Mouse (Mus musculus) lung, adult 2 months (tissue): ENCODE results near the gene Iqcg. TPM values are rescaled to one million over a fixed set of nuclear protein-coding genes. Genes with fewer than 3 reads are reported as not detected.

ENCODE experiments used
- DNase-seq: peaks from one replicate; pipeline ENCODE4 v3.0.0; 2022
- H3K4me1 ChIP-seq: fragments of 200-500 bp; 2 replicates; pipeline ENCODE4 v1.6.1; 2011; ENCODE audit warnings: low read length; ENCODE audit not compliant: control insufficient read depth, insufficient read depth
- H3K4me3 ChIP-seq: fragments of 200-500 bp; replicated peaks from 2 replicates; pipeline ENCODE3; 2011; ENCODE audit warnings: low read depth, mild to moderate bottlenecking, control low read depth, low read length; ENCODE audit errors: extremely low read depth
- CTCF ChIP-seq: fragments of 200-500 bp; IDR thresholded peaks from 2 replicates; pipeline ENCODE4 v1.5.1; 2011; ENCODE audit warnings: mild to moderate bottlenecking, low read length, control low read depth; ENCODE audit not compliant: insufficient read depth
- POLR2A ChIP-seq: fragments of 200-500 bp; IDR thresholded peaks from 2 replicates; pipeline ENCODE4 v1.6.1; 2011; ENCODE audit warnings: low read depth, mild to moderate bottlenecking, control low read depth, low read length, borderline replicate concordance; ENCODE audit errors: extremely low read depth
- WGBS: fragments of 180-500 bp; shearing (Covaris S2); methylation state at CpG from one replicate; pipeline ENCODE4 v1.1.7; 2018; 5-methylcytosine and 5-hydroxymethylcytosine counted together
- polyA plus RNA-seq: library from polyadenylated mRNA; depleted of rRNA; stranded (reverse); fragments of >200 nt; gene quantifications from 2 replicates; pipeline ENCODE4 v1.2.3, GENCODE M21; 2012; rRNA removed

Iqcg gene
- polyA plus RNA-seq, 1 experiment: 1.9 TPM

DNA sequence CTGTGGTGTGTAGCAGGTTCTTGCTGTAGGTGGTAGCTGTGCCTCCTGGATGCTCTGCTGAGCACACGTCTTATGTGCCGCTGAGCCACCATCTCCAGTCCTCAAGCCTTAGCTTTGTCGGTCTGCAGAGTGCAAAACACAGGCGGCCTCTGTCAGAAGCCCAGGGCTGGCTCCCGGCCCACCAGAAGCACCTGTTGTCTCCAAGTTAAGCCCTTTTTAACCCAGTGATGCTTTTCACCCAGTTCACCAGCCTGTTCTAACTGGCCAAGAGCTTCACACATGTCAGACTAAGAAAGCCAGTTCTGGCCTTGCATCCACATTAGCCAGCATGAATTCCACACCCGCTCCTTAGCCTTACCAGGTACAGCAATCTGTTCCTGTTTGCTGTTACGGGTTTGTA, 49.1 kb downstream of the Iqcg start:
- no peak for TF ChIP-seq CTCF
- no peak for TF ChIP-seq POLR2A
- 84% methylated on average over 7 of the region's 7 CpGs for WGBS
- no peak for DNase-seq
- Histone ChIP-seq H3K4me1 (peaks cover 5% of the 10 kb centered on the region; the same call in 1 of the 2 replicates), H3K4me3 (no peak overlapping the region)

DNA sequence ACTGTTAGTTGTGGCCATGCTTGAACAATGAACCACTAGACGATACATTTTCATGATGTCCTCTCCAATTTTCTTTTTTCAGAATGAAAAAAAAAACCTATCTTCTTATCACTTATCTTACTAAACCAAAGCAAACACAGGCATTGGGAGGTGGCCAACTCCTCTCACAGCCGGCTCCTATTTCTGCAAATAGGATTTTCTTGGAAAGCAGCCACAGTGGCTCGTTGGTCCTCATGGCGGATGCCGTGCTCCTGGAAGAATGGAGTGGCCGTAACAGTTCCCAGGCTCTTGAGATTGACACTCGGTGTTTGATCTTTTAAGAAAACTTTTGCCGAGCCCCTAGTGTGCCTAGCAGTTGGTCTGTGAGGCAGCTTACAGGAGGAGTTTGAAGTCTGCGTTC, 50.8 kb downstream of the Iqcg start:
- Histone ChIP-seq H3K4me1 (peaks cover 5% of the 10 kb centered on the region; the same call in 1 of the 2 replicates), H3K4me3 (no peak overlapping the region)
- 17% methylated on average over 9 of the region's 9 CpGs for WGBS
- TF ChIP-seq POLR2A (no peak), CTCF (no peak)
- DNase-seq: peak; percentile 39

- no peaks in the 10 kb centered on the region for H3K4me1 ChIP-seq
- WGBS: 89% methylated on average over 5 of the region's 5 CpGs
- no peak for DNase-seq
- no peak overlapping the region for H3K4me3 ChIP-seq
- TF ChIP-seq CTCF (no peak), POLR2A (no peak)
Observed at GRCm38 (mm10) chr16:32992158-32992557, 63.9 kb downstream of the Iqcg start.

GRCm38 (mm10) chr16:32984631-32985030, 71.4 kb downstream of the Iqcg start:
- H3K4me3 ChIP-seq: no peak overlapping the region
- no peaks in the 10 kb centered on the region for H3K4me1 ChIP-seq
- WGBS: 73% methylated on average over 2 of the region's 2 CpGs
- no peak for TF ChIP-seq CTCF
- DNase-seq: peak; percentile 21

DNA sequence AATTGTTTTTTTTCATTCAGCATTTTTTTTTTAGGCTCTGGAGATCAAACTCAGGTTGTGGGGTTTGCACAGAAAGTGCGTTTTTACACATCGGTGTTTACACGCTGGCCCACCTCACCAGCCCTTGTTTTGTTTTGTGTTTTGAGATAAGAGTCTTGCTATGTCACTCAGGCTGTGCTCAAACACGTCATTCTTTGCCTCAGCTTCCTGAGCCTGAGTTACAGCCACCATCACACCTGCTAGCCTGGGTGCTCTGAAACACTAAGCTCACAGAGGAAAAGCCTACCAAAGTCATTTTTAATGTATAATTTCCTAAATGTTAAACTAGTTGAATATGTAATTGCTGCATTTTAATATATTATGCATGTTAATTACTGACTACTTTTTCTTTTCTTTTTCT, 74.6 kb downstream of the Iqcg start:
- DNase-seq: no peak

DNA sequence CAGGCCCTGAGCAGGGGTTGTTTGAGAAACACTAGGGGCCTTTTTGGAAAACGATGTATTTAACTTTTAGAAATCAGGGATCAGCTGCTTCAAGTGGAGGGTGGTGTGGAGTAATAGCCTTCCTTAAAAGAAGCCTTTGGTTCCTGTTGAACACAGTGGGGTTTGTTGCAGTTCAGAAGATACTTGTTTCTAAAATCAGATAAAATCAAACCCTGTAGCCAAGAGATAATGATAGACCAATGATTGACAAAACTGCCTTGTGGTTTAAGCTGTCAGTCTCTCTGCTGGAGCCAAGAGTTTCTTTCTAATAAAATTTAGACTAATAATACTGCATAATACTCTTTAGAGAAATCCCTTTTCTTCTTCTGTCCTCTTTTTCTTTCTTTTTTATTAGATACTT, 75.8 kb downstream of the Iqcg start:
- no peaks in the 10 kb centered on the region for H3K4me1 ChIP-seq
- H3K4me3 ChIP-seq: no peak overlapping the region
- 70% methylated on average over 1 of the region's 1 CpGs for WGBS
- no peak for DNase-seq
- no peak for TF ChIP-seq POLR2A
- TF ChIP-seq CTCF: no peak

More for the DNA sequence above, 74.6 kb downstream of the Iqcg start:
- Histone ChIP-seq H3K4me3 (no peak overlapping the region), H3K4me1 (no peaks in the 10 kb centered on the region)
- TF ChIP-seq POLR2A (no peak), CTCF (no peak)
- 80% methylated on average over 4 of the region's 4 CpGs for WGBS

DNA sequence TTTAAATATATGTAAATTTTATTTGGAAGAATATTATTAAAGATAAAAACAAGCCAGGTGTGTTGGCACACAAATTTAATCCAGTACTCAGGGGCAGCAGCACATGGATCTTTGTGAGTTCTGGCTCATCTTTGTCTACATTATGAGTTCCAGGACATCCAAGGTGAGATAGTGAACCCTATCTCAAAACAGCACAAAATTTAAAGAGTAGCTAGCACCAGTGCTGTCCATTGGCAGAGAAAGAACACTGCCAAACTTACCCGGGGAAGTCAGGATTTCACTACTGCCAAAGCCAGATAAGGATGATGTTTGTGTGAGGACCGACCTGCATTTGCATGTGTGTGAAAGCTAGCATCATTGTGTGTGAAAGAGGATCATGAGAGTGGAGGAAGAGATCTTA, 83.0 kb downstream of the Iqcg start:
- no peaks in the 10 kb centered on the region for H3K4me1 ChIP-seq
- no peak for DNase-seq
- H3K4me3 ChIP-seq: no peak overlapping the region
- WGBS: 73% methylated on average over 2 of the region's 2 CpGs
- TF ChIP-seq CTCF: no peak
- TF ChIP-seq POLR2A: no peak

DNA sequence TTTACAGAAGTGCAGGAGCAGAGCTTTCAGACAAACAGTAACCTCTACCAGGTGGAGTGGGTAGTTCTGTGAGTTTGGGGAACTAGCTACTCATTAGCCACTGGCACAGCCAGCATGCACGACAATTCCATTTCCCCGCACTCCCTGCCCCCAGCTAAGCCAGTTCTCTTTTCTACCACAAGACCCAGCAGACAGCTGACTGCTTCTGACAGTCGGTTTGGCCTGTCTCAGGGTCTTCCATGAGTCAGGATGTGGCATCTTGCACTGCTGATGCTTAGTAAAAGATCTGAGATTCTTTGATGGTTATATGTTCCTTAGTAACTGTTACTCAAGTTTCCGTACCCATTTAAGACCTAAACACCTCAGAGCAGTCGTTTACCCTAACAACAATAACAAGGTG, 83.5 kb downstream of the Iqcg start:
- Histone ChIP-seq H3K4me3 (no peak overlapping the region), H3K4me1 (no peaks in the 10 kb centered on the region)
- TF ChIP-seq CTCF (no peak), POLR2A (no peak)
- DNase-seq: no peak
- WGBS: 63% methylated on average over 5 of the region's 5 CpGs

Other genes starting within 250 kb of the Iqcg start
- 2.3 and 3.0 TPM in 2 replicates for gene Smbd1, start 245.7 kb downstream of the Iqcg start, polyA plus RNA-seq
- 8.4 and 8.9 TPM in 2 replicates for gene Fyttd1, start 178.7 kb downstream of the Iqcg start, polyA plus RNA-seq
- gene Rubcn, start 178.5 kb downstream of the Iqcg start, polyA plus RNA-seq: 34.3 and 47.6 TPM in 2 replicates
- 28.7 and 40.3 TPM in 2 replicates for gene Lrch3, start 142.1 kb downstream of the Iqcg start, polyA plus RNA-seq
- 146 and 225 TPM in 2 replicates for gene Rpl35a, start 235 bp upstream of the Iqcg start, polyA plus RNA-seq
- gene Lmln, start 6.3 kb upstream of the Iqcg start, polyA plus RNA-seq: 2.6 and 5.0 TPM in 2 replicates
- 11.1 and 11.3 TPM in 2 replicates for gene Osbpl11, start 128.9 kb upstream of the Iqcg start, polyA plus RNA-seq
- gene Snx4, start 195.2 kb upstream of the Iqcg start, polyA plus RNA-seq: 13.5 and 25.3 TPM in 2 replicates